Mouse (Mus musculus) megakaryocyte, embryonic 14.5 days (primary cell): ENCODE measurements at regions not wholly inside any gene's neighbourhood (a gene's known extent, or its start where the extent isn't known, plus 50 kb on each side); places are given as distances from the start of the nearest gene placed in this dataset.

Experiments
- FLI1 ChIP-seq: IDR thresholded peaks from 2 replicates; pipeline ENCODE4 v1.6.1; 2012; ENCODE audit warnings: low read length, inconsistent platforms, mixed read lengths
- GATA1 ChIP-seq: IDR thresholded peaks from 3 replicates; pipeline ENCODE4 v1.6.1; 2012; ENCODE audit warnings: mixed read lengths, low read length, inconsistent platforms, borderline replicate concordance

DNA sequence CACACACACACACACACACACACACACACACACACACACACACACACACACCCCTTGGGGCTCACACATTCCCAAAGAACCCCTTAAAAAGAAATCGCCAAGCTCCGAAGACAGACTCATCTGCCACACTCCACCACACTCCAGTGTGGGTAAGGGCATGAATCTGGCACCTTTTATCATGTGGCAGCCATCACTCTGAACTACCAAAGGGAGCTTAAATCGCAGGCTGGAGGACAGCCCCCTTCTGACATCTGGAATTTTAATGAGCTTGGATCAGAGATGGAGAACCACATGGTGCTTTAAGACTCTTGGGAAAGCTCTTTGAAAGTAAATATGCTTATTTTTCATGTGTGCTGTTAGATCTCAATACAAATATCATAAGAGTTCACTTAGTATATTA, 462.5 kb upstream of the Gm10131 start:
- TF ChIP-seq GATA1 = no peak
- no peak for TF ChIP-seq FLI1
